Mouse (Mus musculus) midbrain, postnatal 0 days (tissue): Measurements from ENCODE around the gene Gm14137. TPM values are rescaled to one million over a fixed set of nuclear protein-coding genes. Genes with fewer than 3 reads are reported as not detected.

Source experiments
- ATAC-seq: fragments of 200-750 bp; cut with Nextera tagmentation; 2 replicates; pipeline ENCODE4 v1.8.0; 2017; ENCODE audit warnings: moderate number of reproducible peaks, mild to moderate bottlenecking, moderate TSS enrichment, moderate library complexity; ENCODE audit not compliant: low FRiP score
- DNase-seq: peaks from one replicate; pipeline ENCODE4 v3.0.0-alpha.2; 2015; ENCODE audit warnings: low spot score
- H3K27ac ChIP-seq: fragments of 300-500 bp; sonication (generic); 2 replicates; pipeline ENCODE4 v1.5.1; 2014; ENCODE audit warnings: low read depth, mild to moderate bottlenecking, low read length, mixed read lengths
- H3K27me3 ChIP-seq: fragments of 300-500 bp; sonication (generic); 2 replicates; pipeline ENCODE4 v1.6.1; 2014; ENCODE audit warnings: low read length, control low read depth, mixed read lengths; ENCODE audit not compliant: insufficient read depth
- H3K36me3 ChIP-seq: fragments of 300-500 bp; sonication (generic); 2 replicates; pipeline ENCODE4 v1.6.1; 2014; ENCODE audit warnings: low read length, control low read depth, mixed read lengths; ENCODE audit not compliant: insufficient read depth
- H3K4me1 ChIP-seq: fragments of 300-500 bp; sonication (generic); 2 replicates; pipeline ENCODE4 v1.6.1; 2014; ENCODE audit warnings: mild to moderate bottlenecking, control low read depth, antibody characterized with exemption, low read length, mixed read lengths; ENCODE audit not compliant: insufficient read depth
- H3K4me2 ChIP-seq: fragments of 300-500 bp; sonication (generic); 2 replicates; pipeline ENCODE4 v1.6.1; 2014; ENCODE audit warnings: low read depth, mild to moderate bottlenecking, low read length, mixed read lengths; ENCODE audit not compliant: poor library complexity, severe bottlenecking
- H3K4me3 ChIP-seq: fragments of 300-500 bp; sonication (generic); 2 replicates; pipeline ENCODE4 v1.5.1; 2014; ENCODE audit warnings: low read depth, mild to moderate bottlenecking, low read length, moderate library complexity
- H3K9ac ChIP-seq: fragments of 300-500 bp; sonication (generic); replicated peaks from 2 replicates; pipeline ENCODE4 v1.6.1; 2014; ENCODE audit warnings: mild to moderate bottlenecking, low read length, moderate library complexity, mixed read lengths; ENCODE audit not compliant: poor library complexity, severe bottlenecking
- H3K9me3 ChIP-seq: fragments of 300-500 bp; sonication (generic); 2 replicates; pipeline ENCODE4 v1.6.1; 2016; ENCODE audit warnings: low read length, control low read depth
- CTCF ChIP-seq: IDR thresholded peaks from 2 replicates; pipeline ENCODE4 v1.5.1; 2016; ENCODE audit warnings: antibody characterized with exemption, mild to moderate bottlenecking
- WGBS: fragments of 180-500 bp; shearing (Covaris S2); extraction: QIAGEN DNeasy Blood & Tissue Kit; methylation state at CpG from one replicate; pipeline ENCODE4 v1.1.7; 2014; 5-methylcytosine and 5-hydroxymethylcytosine counted together
- polyA plus RNA-seq: library from polyadenylated mRNA; unstranded; fragments of >200 nt; fragmentation: Nextera tagmentation; extraction: Ambion mirVana; gene quantifications from 2 replicates; pipeline ENCODE4 v1.2.1, GENCODE M21; 2015
- total RNA-seq: library from RNA; depleted of rRNA; stranded (reverse); fragments of >200 nt; gene quantifications from 2 replicates; pipeline ENCODE4 v1.2.3, GENCODE M21; 2014; rRNA removed

Gene Gm14137
- total and polyA plus RNA-seq, 2 experiments from 2014 or later, result 0.05 to 0.47 TPM

GRCm38 (mm10) chr2:119203871-119204460, 29.7 kb downstream of the Gm14137 start:
- Histone ChIP-seq H3K36me3 (no peaks in the 10 kb centered on the region), H3K4me3 (no peak overlapping the region), H3K27me3 (no peaks in the 10 kb centered on the region), H3K4me2 (no peak overlapping the region), H3K27ac (no peak overlapping the region), H3K4me1 (no peaks in the 10 kb centered on the region), H3K9me3 (no peaks in the 10 kb centered on the region), H3K9ac (no peak overlapping the region)
- WGBS, result 74% methylated on average over 4 of the region's 4 CpGs
- DNase-seq (no peak), ATAC-seq (no peak)
- TF ChIP-seq CTCF, result no peak

GRCm38 (mm10) chr2:119207961-119208343, 33.6 kb downstream of the Gm14137 start:
- DNase-seq (no peak), ATAC-seq (no peak)
- TF ChIP-seq CTCF, result no peak
- Histone ChIP-seq H3K36me3 (peaks cover 18% of the 10 kb centered on the region; the same call in 1 of the 2 replicates), H3K4me2 (peak overlapping the region; percentile 60), H3K4me3 (peak overlapping the region; percentile 50), H3K9me3 (no peaks in the 10 kb centered on the region), H3K4me1 (peaks cover 3% of the 10 kb centered on the region; the same call in 1 of the 2 replicates), H3K27me3 (no peaks in the 10 kb centered on the region), H3K27ac (peak overlapping the region; percentile 58), H3K9ac (peak overlapping the region; percentile 74)
- WGBS, result 26% methylated on average over 6 of the region's 6 CpGs

- Histone ChIP-seq H3K4me3 (peak within 1 kb of the TSS; percentile 50), H3K4me2 (peak within 1 kb of the TSS; percentile 60), H3K27ac (peak within 1 kb of the TSS; percentile 72), H3K27me3 (no peaks in the 10 kb centered on the region), H3K4me1 (peaks cover 3% of the 10 kb centered on the region; the same call in 1 of the 2 replicates), H3K9ac (peak within 1 kb of the TSS; percentile 74), H3K9me3 (no peaks in the 10 kb centered on the region), H3K36me3 (peaks cover 18% of the 10 kb centered on the region; the same call in 1 of the 2 replicates)
- under 1% methylated on average over 51 of the region's 51 CpGs for WGBS
- peak; percentile 96 for ATAC-seq
- no peak for TF ChIP-seq CTCF
- peak; percentile 98 for DNase-seq
Measured at GRCm38 (mm10) chr2:119208344-119209175, 34.3 kb downstream of the Gm14137 start, which contains the start of the genes Zfyve19 and Dnajc17. TSS of gene Zfyve19 (plus strand) at chr2:119208617. TSS of gene Dnajc17 (minus strand) at chr2:119208795.

- H3K9ac ChIP-seq, result peak overlapping the region; percentile 70
- peak overlapping the region; percentile 72 for H3K27ac ChIP-seq
- no peak for TF ChIP-seq CTCF
- ATAC-seq, result peak; percentile 17
- peaks cover 18% of the 10 kb centered on the region; the same call in 1 of the 2 replicates for H3K36me3 ChIP-seq
- WGBS, result 2% methylated on average over 13 of the region's 13 CpGs
- H3K4me3 ChIP-seq, result peak overlapping the region; percentile 50
- no peaks in the 10 kb centered on the region for H3K27me3 ChIP-seq
- H3K4me1 ChIP-seq, result peaks cover 3% of the 10 kb centered on the region; the same call in 1 of the 2 replicates
- H3K4me2 ChIP-seq, result peak overlapping the region; percentile 60
- DNase-seq, result no peak
- no peaks in the 10 kb centered on the region for H3K9me3 ChIP-seq
Measured at GRCm38 (mm10) chr2:119209176-119209507, 34.8 kb downstream of the Gm14137 start.

Other genes starting within 250 kb of the Gm14137 start
- 4.9 TPM in 2 replicates for gene Chst14, start 248.0 kb upstream of the Gm14137 start, total RNA-seq
- 3.0 and 3.1 TPM in 2 replicates for gene Chst14, start 248.0 kb upstream of the Gm14137 start, polyA plus RNA-seq
- gene Ccdc32, start 145.1 kb upstream of the Gm14137 start, total RNA-seq, result 26.5 and 44.7 TPM in 2 replicates
- gene Ccdc32, start 145.1 kb upstream of the Gm14137 start, polyA plus RNA-seq, result 49.4 and 51.8 TPM in 2 replicates
- gene Rpusd2, start 139.7 kb upstream of the Gm14137 start, total RNA-seq, result 10.1 and 10.2 TPM in 2 replicates
- gene Rpusd2, start 139.7 kb upstream of the Gm14137 start, polyA plus RNA-seq, result 2.9 and 3.2 TPM in 2 replicates
- 1.5 and 2.3 TPM in 2 replicates for gene Knl1, start 127.4 kb upstream of the Gm14137 start, total RNA-seq
- 1.9 and 3.7 TPM in 2 replicates for gene Knl1, start 127.4 kb upstream of the Gm14137 start, polyA plus RNA-seq
- 0.22 and 0.66 TPM in 2 replicates for gene Rad51, start 61.7 kb upstream of the Gm14137 start, total RNA-seq
- 3.9 and 5.9 TPM in 2 replicates for gene Rad51, start 61.7 kb upstream of the Gm14137 start, polyA plus RNA-seq
- 34.8 and 37.2 TPM in 2 replicates for gene Rmdn3, start 17.5 kb upstream of the Gm14137 start, total RNA-seq
- 38.8 and 43.1 TPM in 2 replicates for gene Rmdn3, start 17.5 kb upstream of the Gm14137 start, polyA plus RNA-seq
- gene Gchfr, start 6.7 kb upstream of the Gm14137 start, total RNA-seq, result 11.0 and 15.9 TPM in 2 replicates
- 9.9 and 12.0 TPM in 2 replicates for gene Gchfr, start 6.7 kb upstream of the Gm14137 start, polyA plus RNA-seq
- gene Zfyve19, start 34.1 kb downstream of the Gm14137 start, total RNA-seq, result 30.5 and 44.0 TPM in 2 replicates
- 52.0 and 57.3 TPM in 2 replicates for gene Zfyve19, start 34.1 kb downstream of the Gm14137 start, polyA plus RNA-seq
- gene Dnajc17, start 34.3 kb downstream of the Gm14137 start, total RNA-seq, result 22.1 and 24.5 TPM in 2 replicates
- gene Dnajc17, start 34.3 kb downstream of the Gm14137 start, polyA plus RNA-seq, result 24.5 and 25.9 TPM in 2 replicates
- gene Ppp1r14d, start 55.4 kb downstream of the Gm14137 start, total RNA-seq, result not detected in 2 replicates
- not detected in 2 replicates for gene Ppp1r14d, start 55.4 kb downstream of the Gm14137 start, polyA plus RNA-seq
- 1.3 and 1.9 TPM in 2 replicates for gene Spint1, start 62.9 kb downstream of the Gm14137 start, total RNA-seq
- gene Spint1, start 62.9 kb downstream of the Gm14137 start, polyA plus RNA-seq, result 0.93 and 1.1 TPM in 2 replicates
- 24.5 and 32.7 TPM in 2 replicates for gene Rhov, start 96.8 kb downstream of the Gm14137 start, total RNA-seq
- gene Rhov, start 96.8 kb downstream of the Gm14137 start, polyA plus RNA-seq, result 37.7 and 43.7 TPM in 2 replicates
- 30.1 and 36.9 TPM in 2 replicates for gene Vps18, start 114.2 kb downstream of the Gm14137 start, total RNA-seq
- gene Vps18, start 114.2 kb downstream of the Gm14137 start, polyA plus RNA-seq, result 21.4 and 21.6 TPM in 2 replicates
- 3.9 TPM in 2 replicates for gene Dll4, start 151.3 kb downstream of the Gm14137 start, total RNA-seq
- 2.3 and 2.6 TPM in 2 replicates for gene Dll4, start 151.3 kb downstream of the Gm14137 start, polyA plus RNA-seq
- 9.5 and 18.7 TPM in 2 replicates for gene Chac1, start 176.7 kb downstream of the Gm14137 start, total RNA-seq
- gene Chac1, start 176.7 kb downstream of the Gm14137 start, polyA plus RNA-seq, result 10.2 and 13.5 TPM in 2 replicates